Mouse (Mus musculus): ENCODE results near the gene Med31. TPM values are rescaled to one million over a fixed set of nuclear protein-coding genes. Genes with fewer than 3 reads are reported as not detected.
"Not testable (repeated sequence)": the region's sequence is repeated elsewhere in the genome, so short reads cannot be mapped to it uniquely, and the experiment has no call there.

The Med31 gene
- total and polyA plus RNA-seq, 2 experiments, result 3.4 to 7.1 TPM

GRCm38 (mm10) chr11:72175966-72176365, 39.4 kb downstream of the Med31 start:
- Histone ChIP-seq H3K9ac (ENCODE audit: low read depth, low read length) (no peak overlapping the region), H3K4me3 (ENCODE audit: insufficient read depth, low read depth, low read length) (no peak overlapping the region), H3K36me3 (ENCODE audit: control insufficient read depth, insufficient read depth, low read length) (peaks cover 31% of the 10 kb centered on the region), H3K27me3 (ENCODE audit: control insufficient read depth, insufficient read depth, low read length) (no peaks in the 10 kb centered on the region), H3K4me1 (ENCODE audit: control insufficient read depth, insufficient read depth, low read length) (no peaks in the 10 kb centered on the region), H3K79me2 (ENCODE audit: control insufficient read depth, insufficient read depth, low read length) (no peaks in the 10 kb centered on the region), H3K27ac (replicated peaks; ENCODE audit: insufficient read depth, low read depth, low read length) (no peak overlapping the region)
- TF ChIP-seq POLR2A (IDR thresholded peaks at IDR 0.05; ENCODE audit: extremely low read depth, insufficient read depth, low read length) (no peak), CTCF (IDR thresholded peaks at IDR 0.05; ENCODE audit: low read depth, low read length) (no peak)
- DNase-seq (ENCODE audit: extremely low read depth, low read depth, low spot score), result no peak
- 93% methylated on average over 5 of the region's 5 CpGs for WGBS

GRCm38 (mm10) chr11:72174721-72175120, 40.7 kb downstream of the Med31 start:
- no peak overlapping the region for H3K9ac ChIP-seq (ENCODE audit: low read depth, low read length)
- no peaks in the 10 kb centered on the region for H3K27me3 ChIP-seq (ENCODE audit: control insufficient read depth, insufficient read depth, low read length)
- H3K36me3 ChIP-seq (ENCODE audit: control insufficient read depth, insufficient read depth, low read length), result peaks cover 30% of the 10 kb centered on the region
- H3K4me1 ChIP-seq (ENCODE audit: control insufficient read depth, insufficient read depth, low read length), result no peaks in the 10 kb centered on the region
- no peak for DNase-seq (ENCODE audit: extremely low read depth, low read depth, low spot score)
- no peak overlapping the region for H3K4me3 ChIP-seq (ENCODE audit: insufficient read depth, low read depth, low read length)
- no peaks in the 10 kb centered on the region for H3K79me2 ChIP-seq (ENCODE audit: control insufficient read depth, insufficient read depth, low read length)
- WGBS, result 97% methylated on average over 6 of the region's 6 CpGs
- no peak for TF ChIP-seq POLR2A (IDR thresholded peaks at IDR 0.05; ENCODE audit: extremely low read depth, insufficient read depth, low read length)
- TF ChIP-seq CTCF (IDR thresholded peaks at IDR 0.05; ENCODE audit: low read depth, low read length), result no peak
- no peak overlapping the region for H3K27ac ChIP-seq (replicated peaks; ENCODE audit: insufficient read depth, low read depth, low read length)

- WGBS, result 91% methylated on average over 5 of the region's 5 CpGs
- Histone ChIP-seq H3K4me3 (ENCODE audit: insufficient read depth, low read depth, low read length) (no peak overlapping the region), H3K36me3 (ENCODE audit: control insufficient read depth, insufficient read depth, low read length) (peaks cover 29% of the 10 kb centered on the region), H3K9ac (ENCODE audit: low read depth, low read length) (no peak overlapping the region), H3K27ac (replicated peaks; ENCODE audit: insufficient read depth, low read depth, low read length) (no peak overlapping the region), H3K27me3 (ENCODE audit: control insufficient read depth, insufficient read depth, low read length) (no peaks in the 10 kb centered on the region), H3K4me1 (ENCODE audit: control insufficient read depth, insufficient read depth, low read length) (no peaks in the 10 kb centered on the region), H3K79me2 (ENCODE audit: control insufficient read depth, insufficient read depth, low read length) (no peaks in the 10 kb centered on the region)
- TF ChIP-seq POLR2A (IDR thresholded peaks at IDR 0.05; ENCODE audit: extremely low read depth, insufficient read depth, low read length), result no peak
- no peak for TF ChIP-seq CTCF (IDR thresholded peaks at IDR 0.05; ENCODE audit: low read depth, low read length)
- DNase-seq (ENCODE audit: extremely low read depth, low read depth, low spot score), result no peak
Measured at GRCm38 (mm10) chr11:72173506-72173905, 41.9 kb downstream of the Med31 start.

DNA sequence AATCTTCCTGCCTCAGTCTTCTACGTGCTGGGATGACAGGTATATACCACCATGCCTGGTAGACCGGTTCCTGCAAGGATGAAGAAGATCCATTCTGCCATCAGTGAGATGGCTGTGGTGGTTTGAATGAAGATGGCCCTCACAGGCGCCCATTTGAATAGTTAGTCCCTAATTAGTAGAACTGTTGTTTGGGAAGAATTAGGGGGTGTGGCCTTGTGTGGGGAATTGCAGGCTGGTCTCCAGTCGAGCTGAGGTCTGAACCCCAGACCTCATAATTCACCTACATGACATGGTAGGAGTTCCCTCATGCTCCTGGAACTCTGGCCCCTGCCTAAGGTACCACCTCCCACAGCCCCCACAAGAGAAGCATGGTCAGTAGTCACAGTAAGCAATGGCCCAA, 43.5 kb downstream of the Med31 start:
- not testable (repeated sequence) for H3K27ac ChIP-seq (replicated peaks; ENCODE audit: insufficient read depth, low read depth, low read length); H3K4me1 ChIP-seq (ENCODE audit: control insufficient read depth, insufficient read depth, low read length); H3K27me3 ChIP-seq (ENCODE audit: control insufficient read depth, insufficient read depth, low read length); H3K9ac ChIP-seq (ENCODE audit: low read depth, low read length); H3K79me2 ChIP-seq (ENCODE audit: control insufficient read depth, insufficient read depth, low read length); DNase-seq (ENCODE audit: extremely low read depth, low read depth, low spot score); H3K4me3 ChIP-seq (ENCODE audit: insufficient read depth, low read depth, low read length)
- WGBS, result 91% methylated on average over 4 of the region's 4 CpGs
- peaks cover 23% of the 10 kb centered on the region; the same call in 1 of the 2 replicates for H3K36me3 ChIP-seq (ENCODE audit: control insufficient read depth, insufficient read depth, low read length)

- Histone ChIP-seq H3K27me3 (ENCODE audit: control insufficient read depth, insufficient read depth, low read length) (no peaks in the 10 kb centered on the region), H3K79me2 (ENCODE audit: control insufficient read depth, insufficient read depth, low read length) (no peaks in the 10 kb centered on the region), H3K9ac (ENCODE audit: low read depth, low read length) (no peak overlapping the region), H3K4me3 (ENCODE audit: insufficient read depth, low read depth, low read length) (no peak overlapping the region), H3K27ac (replicated peaks; ENCODE audit: insufficient read depth, low read depth, low read length) (no peak overlapping the region), H3K4me1 (ENCODE audit: control insufficient read depth, insufficient read depth, low read length) (no peaks in the 10 kb centered on the region), H3K36me3 (ENCODE audit: control insufficient read depth, insufficient read depth, low read length) (peaks cover 17% of the 10 kb centered on the region; the same call in 1 of the 2 replicates)
- 82% methylated on average over 4 of the region's 4 CpGs for WGBS
- TF ChIP-seq CTCF (IDR thresholded peaks at IDR 0.05; ENCODE audit: low read depth, low read length) (no peak), POLR2A (IDR thresholded peaks at IDR 0.05; ENCODE audit: extremely low read depth, insufficient read depth, low read length) (no peak)
- no peak for DNase-seq (ENCODE audit: extremely low read depth, low read depth, low spot score)
Measured at GRCm38 (mm10) chr11:72169871-72170270, 45.5 kb downstream of the Med31 start.

- TF ChIP-seq CTCF (IDR thresholded peaks at IDR 0.05; ENCODE audit: low read depth, low read length) (no peak), POLR2A (IDR thresholded peaks at IDR 0.05; ENCODE audit: extremely low read depth, insufficient read depth, low read length) (no peak)
- H3K27me3 ChIP-seq (ENCODE audit: control insufficient read depth, insufficient read depth, low read length), result no peaks in the 10 kb centered on the region
- 93% methylated on average over 2 of the region's 2 CpGs for WGBS
- no peaks in the 10 kb centered on the region for H3K4me1 ChIP-seq (ENCODE audit: control insufficient read depth, insufficient read depth, low read length)
- no peak for DNase-seq (ENCODE audit: extremely low read depth, low read depth, low spot score)
- H3K79me2 ChIP-seq (ENCODE audit: control insufficient read depth, insufficient read depth, low read length), result no peaks in the 10 kb centered on the region
- H3K27ac ChIP-seq (replicated peaks; ENCODE audit: insufficient read depth, low read depth, low read length), result no peak overlapping the region
- no peak overlapping the region for H3K9ac ChIP-seq (ENCODE audit: low read depth, low read length)
- peaks cover 22% of the 10 kb centered on the region for H3K36me3 ChIP-seq (ENCODE audit: control insufficient read depth, insufficient read depth, low read length)
- H3K4me3 ChIP-seq (ENCODE audit: insufficient read depth, low read depth, low read length), result no peak overlapping the region
Measured at GRCm38 (mm10) chr11:72163198-72163597, 52.2 kb downstream of the Med31 start.

Other genes starting within 250 kb of the Med31 start
- gene Aipl1, start 178.1 kb downstream of the Med31 start, total RNA-seq (2014; rRNA removed), result not detected in 2 replicates
- gene Aipl1, start 178.1 kb downstream of the Med31 start, polyA plus RNA-seq (2012; rRNA removed), result not detected in 2 replicates
- gene Pimreg, start 173.6 kb downstream of the Med31 start, total RNA-seq (2014; rRNA removed), result 0.34 TPM in 1 of 2 replicates, not detected in the other
- 0.07 and 0.09 TPM in 2 replicates for gene Pimreg, start 173.6 kb downstream of the Med31 start, polyA plus RNA-seq (2012; rRNA removed)
- gene Pitpnm3, start 79.8 kb downstream of the Med31 start, total RNA-seq (2014; rRNA removed), result 0.07 and 0.18 TPM in 2 replicates
- gene Pitpnm3, start 79.8 kb downstream of the Med31 start, polyA plus RNA-seq (2012; rRNA removed), result 0.02 and 0.06 TPM in 2 replicates
- 0.13 and 0.18 TPM in 2 replicates for gene Gm43951, start 8.8 kb downstream of the Med31 start, total RNA-seq (2014; rRNA removed)
- gene Gm43951, start 8.8 kb downstream of the Med31 start, polyA plus RNA-seq (2012; rRNA removed), result 0.02 and 0.05 TPM in 2 replicates
- 2.1 and 2.2 TPM in 2 replicates for gene 4933427D14Rik, start 8.1 kb downstream of the Med31 start, total RNA-seq (2014; rRNA removed)
- gene 4933427D14Rik, start 8.1 kb downstream of the Med31 start, polyA plus RNA-seq (2012; rRNA removed), result 1.4 and 1.7 TPM in 2 replicates
- gene Txndc17, start 8.0 kb downstream of the Med31 start, total RNA-seq (2014; rRNA removed), result 72.9 and 80.2 TPM in 2 replicates
- 32.0 and 37.9 TPM in 2 replicates for gene Txndc17, start 8.0 kb downstream of the Med31 start, polyA plus RNA-seq (2012; rRNA removed)
- gene Slc13a5, start 51.6 kb upstream of the Med31 start, total RNA-seq (2014; rRNA removed), result 0.94 and 1.1 TPM in 2 replicates
- 1.4 and 1.6 TPM in 2 replicates for gene Slc13a5, start 51.6 kb upstream of the Med31 start, polyA plus RNA-seq (2012; rRNA removed)
- gene Xaf1, start 86.0 kb upstream of the Med31 start, total RNA-seq (2014; rRNA removed), result 5.2 and 7.4 TPM in 2 replicates
- gene Xaf1, start 86.0 kb upstream of the Med31 start, polyA plus RNA-seq (2012; rRNA removed), result 15.5 and 17.6 TPM in 2 replicates
- not detected in 2 replicates for gene Fbxo39, start 98.9 kb upstream of the Med31 start, total RNA-seq (2014; rRNA removed)
- gene Fbxo39, start 98.9 kb upstream of the Med31 start, polyA plus RNA-seq (2012; rRNA removed), result not detected in 2 replicates
- gene Tekt1, start 146.8 kb upstream of the Med31 start, total RNA-seq (2014; rRNA removed), result not detected in 2 replicates
- not detected in 2 replicates for gene Tekt1, start 146.8 kb upstream of the Med31 start, polyA plus RNA-seq (2012; rRNA removed)
- 0.47 and 0.55 TPM in 2 replicates for gene Smtnl2, start 196.1 kb upstream of the Med31 start, total RNA-seq (2014; rRNA removed)
- 0.43 and 0.93 TPM in 2 replicates for gene Smtnl2, start 196.1 kb upstream of the Med31 start, polyA plus RNA-seq (2012; rRNA removed)
- gene Ggt6, start 219.9 kb upstream of the Med31 start, total RNA-seq (2014; rRNA removed), result 13.6 and 16.2 TPM in 2 replicates
- 33.7 and 44.3 TPM in 2 replicates for gene Ggt6, start 219.9 kb upstream of the Med31 start, polyA plus RNA-seq (2012; rRNA removed)
- 13.7 and 18.8 TPM in 2 replicates for gene Mybbp1a, start 225.8 kb upstream of the Med31 start, total RNA-seq (2014; rRNA removed)
- 14.8 and 21.6 TPM in 2 replicates for gene Mybbp1a, start 225.8 kb upstream of the Med31 start, polyA plus RNA-seq (2012; rRNA removed)